Mouse (Mus musculus): ENCODE results near the gene Zfp978.
"Not testable (repeated sequence)": the region's sequence is repeated elsewhere in the genome, so short reads cannot be mapped to it uniquely, and the experiment has no call there.

The Zfp978 gene

DNA sequence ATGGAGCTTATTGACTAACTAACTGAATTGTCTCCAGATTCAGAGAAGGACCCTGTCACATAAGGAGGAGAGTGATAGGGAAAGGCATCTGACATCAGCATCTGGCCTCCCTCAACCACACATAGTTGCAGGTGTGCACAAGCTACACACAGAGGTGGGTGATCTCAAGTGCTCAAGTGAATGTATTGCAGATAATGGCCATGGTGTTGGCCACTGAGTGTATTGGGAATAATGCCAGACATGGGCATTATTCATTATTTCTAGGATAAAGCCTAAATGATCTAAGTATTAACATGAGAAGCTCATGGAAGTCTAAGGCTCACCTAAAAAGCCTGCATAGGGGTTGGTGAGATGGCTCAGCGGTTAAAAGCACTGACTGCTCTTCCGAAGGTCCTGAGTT is 10.6 kb upstream of the Zfp978 start:
- not testable (repeated sequence) for DNase-seq (ENCODE audit: low spot score in 2 of 2)

DNA sequence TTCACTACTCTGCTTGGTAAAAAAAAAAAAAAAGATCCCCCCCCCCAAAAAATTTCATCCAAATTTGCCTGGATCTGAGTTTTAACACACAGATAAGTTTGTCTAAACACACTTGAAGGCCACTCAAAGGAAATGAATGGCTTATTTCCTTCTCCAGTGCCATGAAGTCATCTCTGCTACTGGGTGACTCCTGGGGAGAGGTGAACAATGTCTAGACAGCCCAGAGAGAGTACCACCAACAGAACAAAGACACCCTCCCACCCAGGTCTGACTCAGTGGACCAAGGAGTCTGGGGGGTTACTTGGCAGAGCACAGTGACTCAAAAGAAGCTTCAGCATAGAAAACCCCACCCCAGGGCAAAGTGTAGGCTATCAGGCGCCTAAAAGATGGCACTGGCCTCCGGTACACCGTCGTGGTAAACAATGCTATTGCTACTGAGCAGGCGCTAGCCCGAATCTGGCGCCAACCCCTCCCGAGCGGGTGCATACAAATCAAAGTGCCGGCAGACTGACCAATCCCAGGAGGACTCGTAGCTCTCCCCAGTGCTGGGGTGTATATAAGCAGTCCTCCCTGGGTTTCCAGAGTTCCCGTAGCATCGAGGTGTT is 9.6 kb upstream of the Zfp978 start:
- not testable (repeated sequence) for DNase-seq (ENCODE audit: low spot score in 2 of 2)

DNA sequence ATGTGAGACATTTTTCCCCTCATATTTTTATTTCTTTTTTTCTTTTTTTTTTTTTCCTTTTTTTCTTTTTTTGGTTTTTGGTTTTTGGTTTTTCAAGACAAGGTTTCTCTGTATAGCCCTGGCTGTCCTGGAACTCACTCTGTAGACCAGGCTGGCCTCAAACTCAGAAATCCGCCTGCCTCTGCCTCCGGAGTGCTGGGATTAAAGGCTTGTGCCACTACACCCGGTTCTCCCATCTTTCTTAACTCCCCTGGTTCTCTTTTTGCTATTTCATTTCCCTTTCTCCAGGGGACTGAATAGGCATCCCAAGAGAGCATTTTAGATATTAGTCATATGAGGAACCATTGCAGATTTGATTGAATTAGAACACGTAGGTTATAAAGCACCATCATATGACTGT is 7.5 kb upstream of the Zfp978 start:
- not testable (repeated sequence) for DNase-seq (ENCODE audit: low spot score in 2 of 2)

DNA sequence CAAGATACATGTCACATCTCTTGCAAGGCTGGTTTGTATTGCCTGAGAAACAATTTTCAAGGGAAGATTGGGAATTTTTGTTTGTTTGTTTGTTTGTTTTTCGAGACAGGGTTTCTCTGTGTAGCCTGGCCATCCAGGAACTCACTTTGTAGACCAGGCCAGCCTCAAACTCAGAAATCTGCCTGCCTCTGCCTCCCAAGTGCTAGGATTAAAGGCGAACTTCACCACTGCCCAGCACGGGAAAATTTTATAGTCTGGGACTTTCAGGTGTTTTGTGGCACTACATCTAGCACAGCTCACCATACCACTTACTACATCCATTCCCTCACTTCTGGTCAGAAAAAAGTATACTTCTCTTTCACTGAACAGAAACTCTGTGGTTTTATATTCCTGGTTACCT is 5.1 kb upstream of the Zfp978 start:
- DNase-seq (ENCODE audit: low spot score in 2 of 2) = not testable (repeated sequence)

DNA sequence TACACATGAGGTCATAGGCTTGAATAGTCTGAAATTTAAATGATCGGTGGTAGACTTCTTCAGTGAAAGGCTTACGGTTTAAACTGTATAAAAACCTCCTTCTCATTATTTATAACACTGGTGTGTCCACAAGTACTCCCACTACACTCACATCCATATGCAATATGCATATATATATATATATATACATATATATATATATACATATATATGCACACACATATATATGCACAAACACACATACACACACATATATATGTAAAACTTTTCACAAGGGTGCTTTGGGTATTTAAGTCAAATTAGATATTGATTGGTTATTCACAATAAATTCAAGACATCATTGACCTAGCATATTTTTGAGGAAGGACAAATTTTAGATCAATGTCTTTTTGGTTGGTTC is 3.9 kb upstream of the Zfp978 start:
- DNase-seq (ENCODE audit: low spot score in 2 of 2) = not testable (repeated sequence)

DNA sequence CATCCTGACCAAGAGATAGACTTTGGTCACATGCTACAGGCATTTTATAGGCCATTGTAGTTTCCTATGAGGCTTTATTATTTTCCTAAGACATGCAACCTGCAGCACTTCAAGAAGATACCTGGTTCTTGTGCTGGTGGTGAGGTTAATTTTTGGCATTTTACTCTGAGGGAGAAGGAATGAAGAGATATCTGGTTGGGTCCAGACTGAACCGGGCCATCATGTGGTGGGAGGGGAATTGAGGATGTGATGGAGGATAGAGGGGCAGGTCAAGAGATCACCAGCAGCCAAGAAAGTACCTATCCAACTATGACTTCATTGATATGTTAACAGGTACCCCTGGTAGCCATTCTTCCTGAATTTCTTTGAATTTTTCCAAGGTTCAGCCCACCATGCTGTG is 769 bp downstream of the Zfp978 start:
- DNase-seq (ENCODE audit: low spot score in 2 of 2) = not testable (repeated sequence)

DNA sequence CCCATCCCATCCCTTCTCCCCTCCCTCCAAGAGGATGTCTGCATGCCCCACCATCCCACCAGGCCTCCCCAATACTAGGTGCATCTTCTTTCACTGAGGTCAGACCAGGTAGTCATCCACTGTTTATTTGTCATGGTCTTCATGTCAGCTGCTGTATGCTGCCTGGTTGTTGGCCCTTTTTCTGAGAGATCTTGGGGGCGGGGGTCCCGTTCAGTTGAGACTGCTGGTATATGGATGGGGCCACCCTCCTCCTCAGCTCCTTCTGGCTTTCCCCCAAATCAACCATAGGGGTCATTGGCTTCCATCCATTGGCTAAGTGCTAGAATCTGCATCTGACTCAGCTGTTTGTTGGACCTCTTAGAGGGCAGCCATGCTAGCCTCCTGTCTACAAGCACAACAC is 8.5 kb downstream of the Zfp978 start:
- DNase-seq (ENCODE audit: low spot score in 2 of 2) = not testable (repeated sequence)

DNA sequence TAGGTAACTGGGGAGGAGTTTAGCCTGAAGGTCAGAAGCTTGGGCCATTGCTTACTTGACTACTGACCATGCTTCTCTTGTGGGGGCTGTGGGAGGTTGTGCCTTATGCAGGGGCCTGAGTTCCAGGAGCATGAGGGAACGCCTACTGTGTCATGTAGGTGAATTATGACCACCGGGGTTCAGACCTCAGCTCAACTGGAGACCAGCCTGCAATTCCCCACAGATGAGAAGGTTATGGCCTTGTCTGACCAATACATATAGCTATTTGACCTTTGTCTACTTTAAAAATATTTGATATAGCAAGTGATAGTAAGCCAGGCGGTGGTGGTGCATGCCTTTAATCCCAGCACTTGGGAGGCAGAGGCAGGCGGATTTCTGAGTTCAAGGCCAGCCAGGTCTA is 22.1 kb downstream of the Zfp978 start:
- DNase-seq (ENCODE audit: low spot score in 2 of 2) = not testable (repeated sequence)

DNA sequence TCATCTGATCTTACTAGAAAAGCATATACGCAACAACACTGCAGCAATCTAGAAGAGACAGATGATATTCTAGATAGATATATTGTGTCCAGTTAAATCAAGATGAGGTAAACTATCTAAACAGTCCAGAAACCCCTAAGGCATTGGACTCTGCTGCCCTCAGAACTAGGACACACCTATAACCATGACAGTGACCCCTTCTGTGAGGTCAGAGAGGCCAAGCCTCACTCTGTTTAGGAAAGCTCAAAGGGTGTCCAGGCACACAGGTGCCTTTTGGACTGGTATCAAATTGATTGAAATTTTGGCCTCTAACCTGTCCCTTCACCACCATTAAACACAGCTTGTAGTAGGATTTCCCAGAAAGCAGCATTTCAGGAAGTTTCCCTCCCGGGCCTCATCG is 36.1 kb downstream of the Zfp978 start:
- not testable (repeated sequence) for DNase-seq (ENCODE audit: low spot score in 2 of 2)

DNA sequence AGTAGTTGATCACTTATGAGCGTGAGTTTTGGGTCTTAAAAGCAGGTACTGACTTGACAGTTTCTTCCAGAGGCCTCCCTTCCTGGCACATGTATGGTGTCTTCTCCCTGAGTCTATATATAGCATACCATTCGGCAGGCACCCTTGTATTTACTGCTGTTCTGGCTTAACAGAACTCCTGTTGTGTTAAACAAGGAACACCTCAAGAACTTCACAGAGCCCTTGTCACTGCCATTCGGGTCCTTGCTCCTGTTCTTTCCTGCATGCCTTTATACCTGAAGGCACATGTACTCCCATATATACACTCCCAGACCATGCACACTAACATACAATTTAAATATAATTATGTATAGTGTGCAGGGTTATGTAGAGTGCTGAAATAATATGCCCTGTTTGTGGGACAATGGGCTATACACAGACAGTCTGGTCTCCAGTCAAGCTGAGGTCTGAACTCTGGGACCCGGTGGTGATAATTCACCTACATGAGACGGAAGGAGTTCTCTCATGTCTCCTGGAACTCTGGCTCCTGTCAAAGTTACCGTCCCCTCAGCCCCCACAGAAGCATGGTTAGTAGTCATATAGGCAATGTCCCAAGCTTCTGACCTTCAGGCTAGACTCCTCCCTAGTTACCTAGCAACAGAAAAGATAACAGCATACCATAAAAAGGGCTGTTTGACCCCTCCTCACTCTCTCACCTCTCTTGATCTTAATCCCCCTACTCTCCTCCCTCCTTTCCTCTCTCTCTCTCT is 37.0 kb downstream of the Zfp978 start:
- not testable (repeated sequence) for DNase-seq (ENCODE audit: low spot score in 2 of 2)

DNA sequence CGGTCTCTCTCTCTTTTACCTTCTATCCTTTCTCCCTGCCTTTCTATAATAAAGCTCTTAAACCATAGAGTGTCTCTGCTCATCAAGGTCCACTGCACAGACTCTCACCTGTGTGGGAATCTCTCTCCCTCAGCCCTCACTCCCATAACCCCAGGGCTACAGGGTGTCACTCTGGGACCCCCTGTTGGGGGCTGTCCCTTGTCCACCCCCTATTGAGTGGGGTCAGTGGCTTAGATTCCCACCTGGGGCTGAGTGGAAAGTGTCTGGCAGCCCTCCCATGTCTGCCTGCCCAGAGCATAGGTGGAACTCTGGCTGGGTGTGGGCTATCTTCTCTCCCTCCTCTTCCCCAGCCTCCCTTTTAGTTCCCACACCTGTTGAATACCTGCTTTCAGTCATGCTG is 37.6 kb downstream of the Zfp978 start:
- DNase-seq (ENCODE audit: low spot score in 2 of 2) = not testable (repeated sequence)

DNA sequence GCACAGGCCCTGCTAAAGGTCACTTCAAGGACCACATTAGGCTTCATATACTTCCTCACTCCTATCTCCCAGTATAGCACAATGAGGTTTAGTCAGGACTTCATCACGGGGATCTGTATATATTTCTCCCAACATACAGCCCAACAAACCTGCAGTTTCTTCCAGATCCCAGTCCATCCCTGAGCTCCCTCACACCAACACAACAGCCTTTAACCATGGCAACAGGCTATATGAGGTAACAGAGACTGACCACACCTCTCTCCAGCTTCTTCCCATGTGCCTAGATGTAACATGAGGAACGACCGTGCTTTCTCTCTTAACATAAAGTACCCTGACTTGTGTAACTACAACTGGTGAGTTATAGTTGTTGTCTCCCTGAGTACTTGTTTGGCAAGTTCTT is 38.4 kb downstream of the Zfp978 start:
- DNase-seq (ENCODE audit: low spot score in 2 of 2) = not testable (repeated sequence)

DNA sequence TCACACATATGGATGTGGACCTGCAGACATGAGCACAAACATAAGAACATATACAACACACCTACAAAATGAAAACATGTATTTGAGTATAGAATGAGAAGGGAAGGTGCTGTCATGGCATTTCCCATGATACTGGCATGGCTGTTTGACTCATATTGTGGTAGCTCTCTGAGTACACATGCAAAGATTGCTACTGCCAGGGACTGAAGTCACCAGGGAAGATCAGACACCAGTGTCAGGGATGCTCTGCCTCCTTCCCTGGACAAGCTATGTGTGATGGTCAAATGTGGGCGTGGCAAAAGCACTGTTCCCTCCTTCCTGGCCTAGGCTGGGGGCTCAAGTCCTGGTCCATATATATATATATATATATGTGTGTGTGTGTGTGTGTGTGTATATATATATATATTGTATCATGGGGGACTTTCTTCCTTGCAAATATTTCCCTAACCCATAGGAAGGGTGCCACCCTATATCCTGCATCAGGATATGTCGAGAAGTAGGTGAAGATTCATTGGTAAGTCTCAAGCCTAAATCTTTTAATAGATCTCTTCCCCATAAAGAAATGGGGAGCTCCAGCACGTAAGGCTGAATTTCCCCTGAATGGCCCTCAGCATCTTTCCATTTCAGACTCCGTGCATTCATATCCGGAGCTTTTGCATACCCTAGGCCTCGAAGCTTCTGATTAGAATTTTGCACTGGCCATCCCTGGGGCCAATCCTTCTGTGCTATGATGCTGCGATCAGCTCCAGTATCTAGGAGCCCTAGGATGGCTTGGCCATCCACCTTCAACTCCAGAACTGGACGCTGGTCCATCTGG is 39.1 kb downstream of the Zfp978 start:
- DNase-seq (ENCODE audit: low spot score in 2 of 2) = not testable (repeated sequence)

DNA sequence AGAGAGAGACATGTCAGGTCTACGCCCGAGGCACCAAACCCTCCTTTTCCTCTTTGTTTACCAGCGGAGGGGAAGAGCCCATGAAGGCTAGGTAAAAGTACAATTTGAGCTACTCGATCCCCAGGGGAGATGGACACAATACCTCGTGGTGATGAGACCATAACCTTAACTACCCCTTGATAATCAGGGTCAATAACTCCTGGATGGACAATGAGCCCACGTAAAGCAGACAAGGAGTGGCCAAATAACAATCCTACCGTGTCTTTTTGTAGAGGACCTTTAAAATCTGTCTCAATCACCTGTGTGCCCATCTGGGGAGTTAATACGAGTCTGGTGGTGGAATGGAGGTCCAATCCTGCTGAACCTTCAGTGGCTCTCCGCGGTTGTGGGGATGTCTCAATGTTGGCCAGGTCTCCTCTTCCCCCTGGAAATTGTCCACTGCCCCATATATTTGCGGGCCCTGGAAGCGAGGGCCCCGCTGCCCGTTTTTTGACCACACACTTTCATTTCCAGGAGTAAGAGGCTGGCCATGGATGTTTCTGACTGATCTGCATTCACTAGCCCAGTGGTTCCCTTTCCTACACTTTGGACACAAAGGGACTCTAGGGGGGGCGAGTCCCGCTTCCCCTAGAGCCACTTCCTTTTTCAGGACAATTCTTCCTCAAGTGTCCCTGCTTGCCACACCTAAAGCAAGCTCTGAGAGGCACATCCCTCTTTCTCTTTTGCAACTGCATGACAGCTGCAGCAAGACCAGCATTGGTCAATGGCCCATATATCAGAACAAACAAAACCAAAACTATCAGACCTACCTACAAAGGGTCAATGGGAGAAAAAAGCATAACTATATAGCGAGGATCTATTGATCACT is 40.0 kb downstream of the Zfp978 start:
- not testable (repeated sequence) for DNase-seq (ENCODE audit: low spot score in 2 of 2)

DNA sequence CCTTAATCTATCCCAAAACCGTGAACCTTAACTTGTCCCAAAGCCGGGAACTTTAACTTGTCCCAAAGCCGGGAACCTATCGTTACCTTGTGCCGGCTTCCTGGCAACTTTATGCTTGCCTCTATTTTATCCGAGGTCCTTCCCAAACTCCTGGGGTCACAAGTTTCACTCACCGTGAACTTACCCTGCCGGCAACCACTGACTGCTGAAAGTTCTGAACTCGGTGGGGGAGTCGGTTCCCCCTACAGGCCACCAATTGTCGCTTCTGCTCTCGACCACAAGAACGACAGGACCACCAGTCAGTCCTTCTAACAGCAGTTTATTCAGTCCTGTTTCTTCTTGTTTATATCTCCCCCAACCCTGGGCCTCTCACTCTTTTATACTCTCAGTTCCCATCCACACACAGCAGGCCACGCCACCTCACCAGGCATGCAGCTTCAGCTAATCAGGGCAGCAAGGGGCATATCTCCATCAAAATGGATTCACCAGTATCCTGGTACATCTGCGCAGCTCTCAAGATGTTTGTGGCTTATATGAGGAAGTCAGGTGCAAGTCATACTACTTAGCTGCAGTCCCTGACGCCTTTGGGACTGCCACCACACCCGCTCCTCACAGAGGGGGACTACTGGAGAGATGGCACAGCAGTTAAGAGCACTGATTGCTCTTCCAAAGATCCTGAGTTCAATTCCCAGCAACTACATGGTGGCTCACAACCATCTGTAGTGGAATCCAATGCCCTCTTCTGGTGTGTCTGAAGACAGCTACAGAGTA is 40.8 kb downstream of the Zfp978 start:
- not testable (repeated sequence) for DNase-seq (ENCODE audit: low spot score in 2 of 2)

DNA sequence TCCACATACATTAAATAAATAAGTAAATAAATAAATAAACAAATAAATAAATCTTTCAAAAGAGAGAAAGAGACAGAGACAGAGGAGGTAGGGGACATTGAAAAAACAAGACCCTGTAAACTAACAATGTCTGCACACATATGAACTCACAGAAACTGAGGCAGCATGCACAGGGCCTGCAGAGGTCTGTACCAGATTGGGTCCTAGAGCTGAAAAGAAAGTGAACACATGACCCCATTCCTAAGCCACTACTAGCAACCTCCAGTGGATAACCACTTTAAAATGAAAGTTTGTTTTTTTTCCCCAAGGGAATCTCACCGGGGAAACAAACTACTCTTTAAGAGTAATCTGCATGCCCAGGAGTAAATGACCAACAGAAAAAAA is 41.4 kb downstream of the Zfp978 start:
- not testable (repeated sequence) for DNase-seq (ENCODE audit: low spot score in 2 of 2)

DNA sequence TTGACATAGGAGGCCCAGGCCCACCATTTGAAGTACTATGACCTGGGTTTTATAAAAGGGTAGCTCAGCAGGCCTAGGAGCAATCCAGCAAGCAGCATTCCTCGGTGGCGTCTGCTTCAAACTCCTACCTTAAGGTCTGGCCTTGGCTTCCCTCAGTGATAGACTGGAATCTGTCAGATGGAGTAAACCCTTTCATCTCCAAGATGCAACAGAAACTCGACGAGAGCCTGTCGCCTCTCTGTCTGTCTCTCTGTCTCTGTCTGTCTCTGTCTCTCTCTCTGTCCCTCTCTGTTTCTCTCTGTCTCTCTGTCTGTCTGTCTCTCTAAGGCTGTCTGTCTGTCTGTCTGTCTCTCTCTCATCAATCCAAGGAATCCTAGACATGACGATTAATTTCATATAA is 42.4 kb downstream of the Zfp978 start:
- DNase-seq (ENCODE audit: low spot score in 2 of 2) = not testable (repeated sequence)

DNA sequence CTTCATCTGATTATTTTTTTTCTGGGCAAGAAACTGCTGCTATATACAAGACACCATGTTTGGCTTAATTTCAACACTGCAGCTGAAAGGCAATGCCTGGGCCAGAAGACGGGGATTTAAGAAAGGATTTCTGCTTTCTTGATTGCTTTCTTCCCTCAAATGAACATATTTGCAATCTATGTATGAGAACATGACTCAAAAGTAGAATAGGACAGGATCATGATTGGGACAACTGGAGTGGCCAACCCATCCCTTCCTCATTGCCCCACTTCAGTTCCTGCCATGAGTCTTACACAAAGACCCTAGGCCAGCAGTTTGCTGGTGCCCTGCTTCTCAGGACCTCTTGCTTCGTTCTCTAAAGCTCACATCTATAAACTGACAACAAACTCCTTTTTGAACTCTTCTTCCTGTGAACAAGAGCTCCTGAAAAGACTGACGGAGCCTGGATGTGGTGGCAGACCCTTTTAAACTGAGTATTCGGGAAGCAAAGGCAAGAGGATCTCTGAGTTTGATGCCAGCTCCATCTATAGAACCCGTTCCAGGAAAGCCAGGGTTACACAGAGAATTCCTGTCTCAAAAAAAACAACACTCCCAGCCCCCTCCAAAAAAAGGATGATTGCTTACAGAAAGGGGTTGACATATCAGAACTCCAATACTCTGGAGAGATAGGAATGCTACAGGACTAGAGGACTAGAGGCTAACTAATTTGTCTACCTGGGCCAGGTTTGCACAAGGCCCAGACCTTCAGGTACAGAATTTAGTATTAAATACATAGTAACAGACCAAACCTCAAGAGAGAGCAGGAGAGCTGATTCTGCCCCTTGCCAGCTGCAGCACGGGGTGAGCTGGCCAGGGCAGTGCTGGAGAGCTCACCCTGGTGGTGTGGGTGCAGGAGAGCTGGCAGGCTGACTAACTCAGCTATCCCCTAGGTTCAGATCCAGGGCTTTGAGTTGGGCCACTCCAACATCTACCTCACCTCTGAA is 43.1 kb downstream of the Zfp978 start:
- DNase-seq (ENCODE audit: low spot score in 2 of 2) = not testable (repeated sequence)

DNA sequence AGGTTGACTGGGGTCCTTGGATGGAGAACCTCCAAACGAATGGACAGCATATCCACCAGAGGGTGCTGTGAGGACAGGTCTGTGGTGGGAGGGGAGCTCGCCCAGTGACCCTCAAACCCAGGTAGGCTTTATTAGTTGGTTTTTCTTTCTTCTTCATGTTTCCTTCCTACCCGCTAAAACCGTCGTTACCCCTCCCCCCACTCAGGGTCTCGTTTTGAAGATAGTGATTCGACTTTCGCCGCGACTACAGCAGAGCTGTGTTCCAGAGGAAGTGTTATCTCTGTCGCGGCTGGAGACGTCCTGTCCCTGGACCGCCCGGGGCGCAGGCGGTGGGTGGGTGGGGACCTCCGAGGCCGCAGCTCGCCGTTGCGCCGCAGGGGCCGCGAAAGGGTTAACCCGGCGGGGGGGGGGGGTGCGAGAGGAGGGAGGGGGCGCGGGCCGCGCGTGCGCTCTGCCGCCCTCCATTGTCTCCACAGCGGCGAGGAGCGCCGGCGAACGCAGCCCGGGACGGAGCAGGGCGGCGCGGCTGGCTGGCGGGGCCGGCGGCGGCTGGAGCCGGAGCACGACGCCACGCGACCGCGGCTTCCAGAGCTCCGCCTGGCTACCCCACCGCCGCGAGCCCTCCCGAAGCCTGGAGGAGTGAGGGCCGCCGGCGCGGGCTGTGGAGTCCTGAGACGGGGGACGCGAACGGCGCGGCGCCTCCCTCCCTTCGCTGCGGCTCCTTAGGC is 45.8 kb downstream of the Zfp978 start:
- no peak for DNase-seq (ENCODE audit: low spot score in 2 of 2)

All from frontal cortex, postnatal 25 days (tissue).